Mouse (Mus musculus) erythroblast, embryonic 14.5 days (primary cell): ENCODE results near the gene Nt5c3b. TPM values are rescaled to one million over a fixed set of nuclear protein-coding genes. Genes with fewer than 3 reads are reported as not detected.
A peak's percentile ranks its signal among the peaks of the same experiment; 100 is the strongest.

ENCODE experiments used
- H3K27me3 ChIP-seq: 2 replicates; pipeline ENCODE4 v1.6.1; 2012; ENCODE audit warnings: inconsistent platforms; ENCODE audit not compliant: control insufficient read depth
- H3K36me3 ChIP-seq: 2 replicates; pipeline ENCODE4 v1.6.1; 2012; ENCODE audit warnings: mild to moderate bottlenecking, inconsistent platforms; ENCODE audit not compliant: control insufficient read depth
- H3K4me1 ChIP-seq: 2 replicates; pipeline ENCODE4 v1.6.1; 2012; ENCODE audit warnings: inconsistent platforms; ENCODE audit not compliant: control insufficient read depth
- H3K4me3 ChIP-seq: replicated peaks from 2 replicates; pipeline ENCODE3; 2012; ENCODE audit warnings: moderate library complexity, mild to moderate bottlenecking, inconsistent platforms
- H3K9me3 ChIP-seq: 2 replicates; pipeline ENCODE4 v1.6.1; 2012; ENCODE audit warnings: low read length, inconsistent platforms, mixed read lengths; ENCODE audit not compliant: control insufficient read depth
- GATA1 ChIP-seq: IDR thresholded peaks from 2 replicates; pipeline ENCODE4 v1.6.1; 2012; ENCODE audit warnings: low read length, inconsistent platforms, mixed read lengths
- TAL1 ChIP-seq: IDR thresholded peaks from 3 replicates; pipeline ENCODE4 v1.6.1; 2012; ENCODE audit warnings: low read length, inconsistent platforms, mixed read lengths
- polyA plus RNA-seq: library from polyadenylated mRNA; stranded (reverse); fragments of >175 nt; gene quantifications from 2 replicates; pipeline ENCODE4 v1.2.3, GENCODE M21; 2012

Nt5c3b gene
- polyA plus RNA-seq, 1 experiment: 1.4 TPM

- Histone ChIP-seq H3K36me3 (no peaks in the 10 kb centered on the region), H3K9me3 (no peaks in the 10 kb centered on the region), H3K4me1 (peaks cover 8% of the 10 kb centered on the region), H3K27me3 (peaks cover 57% of the 10 kb centered on the region), H3K4me3 (peak within 1 kb of the TSS; percentile 54)
- no peak for TF ChIP-seq TAL1
Observed at GRCm38 (mm10) chr11:100414021-100414913, 27.3 kb downstream of the Nt5c3b start, which contains the start of gene P3h4. Gene P3h4 (minus strand): TSS chr11:100414836.

GRCm38 (mm10) chr11:100413541-100413940, 28.1 kb downstream of the Nt5c3b start:
- peaks cover 57% of the 10 kb centered on the region for H3K27me3 ChIP-seq
- TF ChIP-seq GATA1 (no peak), TAL1 (no peak)

DNA sequence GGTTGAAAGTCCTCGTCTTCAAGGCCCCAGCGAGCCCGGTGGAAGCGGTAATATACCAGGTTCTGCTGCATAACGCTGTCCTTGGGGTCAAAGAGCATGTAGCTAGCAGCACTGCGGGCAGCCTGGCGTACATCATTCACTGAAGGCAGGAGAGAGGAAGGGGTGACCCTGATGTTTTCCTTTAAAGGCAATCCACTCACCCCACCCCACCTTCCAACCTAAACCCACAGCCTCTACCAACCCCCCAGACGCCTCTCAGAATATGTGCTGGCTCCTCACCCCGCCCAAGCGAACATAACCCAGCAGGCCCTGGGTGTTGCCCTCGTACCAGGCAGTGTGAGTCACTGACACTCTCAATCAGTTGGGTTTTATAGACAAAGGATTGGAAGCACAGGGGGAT, 29.9 kb downstream of the Nt5c3b start:
- Histone ChIP-seq H3K27me3 (peaks cover 49% of the 10 kb centered on the region), H3K4me3 (no peak overlapping the region), H3K36me3 (no peaks in the 10 kb centered on the region; the same call in 1 of the 2 replicates), H3K9me3 (no peaks in the 10 kb centered on the region), H3K4me1 (peaks cover 8% of the 10 kb centered on the region)
- no peak for TF ChIP-seq TAL1
- TF ChIP-seq GATA1: no peak

More at GRCm38 (mm10) chr11:100413541-100413940, 28.1 kb downstream of the Nt5c3b start:
- Histone ChIP-seq H3K36me3 (no peaks in the 10 kb centered on the region; the same call in 1 of the 2 replicates), H3K9me3 (no peaks in the 10 kb centered on the region), H3K4me3 (no peak overlapping the region), H3K4me1 (peaks cover 8% of the 10 kb centered on the region)

GRCm38 (mm10) chr11:100409686-100410085, 31.9 kb downstream of the Nt5c3b start:
- no peak for TF ChIP-seq TAL1
- TF ChIP-seq GATA1: no peak

DNA sequence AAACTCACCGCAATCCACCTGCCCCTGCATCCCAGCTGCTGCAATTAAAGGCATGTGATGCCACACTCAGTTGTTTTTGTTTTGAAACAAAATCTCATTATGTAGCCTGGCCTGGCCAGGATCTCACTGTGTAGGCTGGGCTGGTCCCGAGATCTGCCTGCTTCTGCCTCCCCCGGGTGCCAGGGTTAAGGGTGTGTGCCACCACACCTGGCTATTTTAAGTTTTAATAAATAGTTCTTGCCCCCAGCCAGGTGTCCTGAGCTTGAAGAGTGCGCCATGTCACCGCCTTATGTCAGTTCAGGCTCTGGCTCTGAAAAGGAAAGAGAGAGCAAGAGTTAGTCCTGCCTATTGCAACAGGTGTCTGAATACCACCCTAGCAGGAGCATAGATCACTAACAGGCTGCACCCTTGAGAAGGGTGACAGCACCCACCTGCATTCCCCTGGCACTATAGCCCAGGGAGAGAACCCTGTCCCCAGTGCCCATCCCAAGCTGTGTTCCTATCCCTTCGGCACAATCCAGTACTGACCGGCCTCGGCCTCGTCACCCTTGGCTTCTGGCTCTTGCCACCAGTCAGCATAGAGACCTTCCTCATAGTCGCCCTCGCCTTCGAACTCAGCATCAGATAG, 32.7 kb downstream of the Nt5c3b start:
- H3K9me3 ChIP-seq: no peaks in the 10 kb centered on the region
- peaks cover 21% of the 10 kb centered on the region for H3K27me3 ChIP-seq

More at GRCm38 (mm10) chr11:100409686-100410085, 31.9 kb downstream of the Nt5c3b start:
- peaks cover 28% of the 10 kb centered on the region for H3K27me3 ChIP-seq
- no peaks in the 10 kb centered on the region; the same call in 1 of the 2 replicates for H3K36me3 ChIP-seq
- H3K4me3 ChIP-seq: no peak overlapping the region
- H3K9me3 ChIP-seq: no peaks in the 10 kb centered on the region
- peaks cover 8% of the 10 kb centered on the region for H3K4me1 ChIP-seq

DNA sequence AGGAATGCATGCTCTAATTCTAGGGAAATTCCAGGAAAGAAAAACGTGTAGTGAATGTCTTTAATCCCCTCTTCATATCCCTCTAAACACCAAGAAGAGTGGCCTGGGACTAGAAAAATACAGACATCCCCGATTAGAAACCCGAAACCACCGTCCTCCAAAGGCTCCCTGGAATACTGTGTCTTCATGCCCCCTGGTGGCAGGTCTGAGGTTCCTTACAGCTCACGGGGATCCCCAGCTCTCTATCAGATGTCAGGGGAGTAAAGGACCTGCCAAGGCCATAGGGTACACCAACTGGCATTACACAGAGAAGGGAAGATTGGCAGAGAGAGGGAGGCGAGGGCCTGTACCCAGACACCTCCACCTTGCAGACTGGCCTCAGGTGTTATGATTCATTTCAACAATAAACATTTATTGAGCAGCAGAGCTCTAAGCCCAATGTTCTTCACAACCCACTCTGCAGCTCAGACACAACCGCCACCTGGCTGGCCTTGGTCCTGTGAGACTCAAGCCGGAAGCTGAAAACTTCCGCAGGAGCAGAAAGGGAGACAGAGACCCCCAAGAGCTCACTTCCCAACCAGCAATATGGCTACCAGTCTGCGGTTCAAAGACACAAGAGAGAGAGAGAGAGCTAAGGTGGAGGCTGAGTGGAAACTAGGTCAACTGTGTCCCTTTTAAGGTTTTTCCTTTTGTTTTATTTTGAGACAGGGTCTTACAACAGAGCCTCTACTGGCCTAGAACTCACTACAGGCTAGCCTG, 33.4 kb downstream of the Nt5c3b start:
- Histone ChIP-seq H3K9me3 (no peaks in the 10 kb centered on the region), H3K27me3 (peaks cover 14% of the 10 kb centered on the region), H3K36me3 (no peaks in the 10 kb centered on the region; the same call in 1 of the 2 replicates), H3K4me3 (no peak overlapping the region), H3K4me1 (no peaks in the 10 kb centered on the region; the same call in 1 of the 2 replicates)
- TF ChIP-seq GATA1 (no peak), TAL1 (no peak)

More for the DNA sequence above, 32.7 kb downstream of the Nt5c3b start:
- Histone ChIP-seq H3K4me3 (no peak overlapping the region), H3K36me3 (no peaks in the 10 kb centered on the region; the same call in 1 of the 2 replicates), H3K4me1 (peaks cover under 1% of the 10 kb centered on the region)
- TF ChIP-seq TAL1: no peak
- TF ChIP-seq GATA1: no peak

GRCm38 (mm10) chr11:100406995-100407705, 34.5 kb downstream of the Nt5c3b start:
- Histone ChIP-seq H3K4me1 (peaks cover 8% of the 10 kb centered on the region), H3K27me3 (peaks cover 3% of the 10 kb centered on the region; the same call in 1 of the 2 replicates), H3K9me3 (no peaks in the 10 kb centered on the region), H3K4me3 (no peak overlapping the region), H3K36me3 (no peaks in the 10 kb centered on the region; the same call in 1 of the 2 replicates)
- TF ChIP-seq TAL1: no peak
- no peak for TF ChIP-seq GATA1

GRCm38 (mm10) chr11:100406273-100406672, 35.3 kb downstream of the Nt5c3b start:
- Histone ChIP-seq H3K9me3 (no peaks in the 10 kb centered on the region), H3K36me3 (no peaks in the 10 kb centered on the region; the same call in 1 of the 2 replicates), H3K4me1 (peaks cover 11% of the 10 kb centered on the region), H3K4me3 (no peak overlapping the region), H3K27me3 (no peaks in the 10 kb centered on the region)
- TF ChIP-seq TAL1: no peak
- no peak for TF ChIP-seq GATA1
